Mouse (Mus musculus) c-Kit-negative CD71-positive TER-119-positive erythroid progenitor cells, embryonic 14.5 days (primary cell): Measurements from ENCODE around the gene Klhl29.

Experiments used
- DNase-seq: peaks from one replicate; pipeline ENCODE4 v3.0.0-alpha.2; 2013; ENCODE audit warnings: low read depth, low spot score

The Klhl29 gene

DNA sequence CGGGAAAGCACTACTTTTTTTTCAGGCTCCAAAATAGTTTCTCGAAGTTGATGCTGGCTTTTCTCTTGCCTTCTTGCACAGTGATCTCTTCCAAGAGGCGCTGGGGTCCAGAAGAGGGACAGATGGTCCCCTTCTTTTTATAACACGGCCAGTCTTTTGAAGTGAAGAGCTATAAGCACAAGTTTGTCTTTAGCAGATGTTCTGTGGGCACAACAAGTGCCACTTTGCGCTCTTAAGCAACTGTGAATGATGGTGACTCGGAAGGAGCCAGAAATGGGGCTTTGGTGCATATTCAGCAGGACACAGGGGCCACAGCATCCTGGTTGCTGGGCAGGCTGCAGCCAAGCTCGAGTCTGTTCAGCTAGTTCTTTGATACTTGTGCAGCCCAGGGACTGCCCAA, 249.6 kb downstream of the Klhl29 start:
- DNase-seq = no peak

DNA sequence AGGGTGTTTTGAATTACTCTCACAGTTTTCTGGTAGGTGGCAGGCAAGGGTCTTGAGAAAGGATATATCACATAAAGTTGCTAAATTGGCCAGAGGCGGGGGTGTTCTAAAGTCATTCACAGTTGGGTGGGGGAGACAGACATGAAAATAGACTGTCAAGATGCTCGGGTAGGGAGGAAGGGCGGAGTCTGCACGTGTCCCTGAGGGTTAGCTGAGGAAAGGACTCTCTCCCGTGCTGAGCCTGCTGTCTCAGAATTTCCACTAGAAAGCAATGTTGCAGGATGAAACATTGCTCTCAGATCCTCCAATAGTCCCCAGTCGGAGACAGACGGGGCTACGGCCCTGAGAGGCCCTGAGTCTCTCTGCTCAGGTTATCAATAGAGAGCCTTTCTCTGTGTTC, 252.5 kb downstream of the Klhl29 start:
- no peak for DNase-seq

DNA sequence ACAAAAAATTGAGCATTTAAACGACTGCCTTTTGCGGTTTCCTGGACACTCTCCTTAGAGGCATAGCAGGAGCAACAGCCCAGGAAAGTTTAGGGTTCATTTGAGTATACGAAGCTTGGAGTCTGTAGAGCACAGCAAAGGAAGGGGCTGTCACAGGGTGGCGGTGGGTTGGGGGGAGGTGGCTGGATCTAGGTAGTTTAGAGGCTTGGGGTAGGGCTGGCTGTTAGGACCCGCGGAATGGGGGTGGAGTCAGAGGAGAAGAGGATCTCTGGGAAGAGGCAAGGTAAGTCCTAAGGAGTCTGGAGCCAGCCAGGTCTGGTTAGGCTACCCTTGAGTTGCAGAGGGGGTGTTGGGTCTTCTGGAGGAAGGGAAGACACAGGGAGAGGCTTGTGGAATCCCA, 255.2 kb downstream of the Klhl29 start:
- no peak for DNase-seq

DNA sequence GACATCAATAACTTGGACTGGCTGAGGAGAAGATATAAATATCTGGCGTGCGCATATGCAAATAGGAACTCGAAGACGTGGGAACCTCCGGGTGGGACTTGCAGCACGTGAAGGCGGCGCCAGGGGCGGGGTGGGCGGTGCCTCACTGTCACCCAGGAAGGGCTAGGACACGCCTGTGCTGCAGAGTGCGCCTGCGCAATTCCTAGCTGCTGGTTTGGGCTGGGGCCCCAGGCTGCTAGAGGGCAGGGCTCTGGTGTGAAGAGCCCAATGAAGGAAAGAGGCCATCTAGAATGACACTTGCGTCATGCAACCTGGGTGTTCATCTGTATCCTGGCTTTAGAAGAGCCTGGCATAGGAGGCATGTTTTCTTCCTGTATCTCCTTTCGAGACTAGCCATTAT, 255.8 kb downstream of the Klhl29 start:
- DNase-seq = no peak

DNA sequence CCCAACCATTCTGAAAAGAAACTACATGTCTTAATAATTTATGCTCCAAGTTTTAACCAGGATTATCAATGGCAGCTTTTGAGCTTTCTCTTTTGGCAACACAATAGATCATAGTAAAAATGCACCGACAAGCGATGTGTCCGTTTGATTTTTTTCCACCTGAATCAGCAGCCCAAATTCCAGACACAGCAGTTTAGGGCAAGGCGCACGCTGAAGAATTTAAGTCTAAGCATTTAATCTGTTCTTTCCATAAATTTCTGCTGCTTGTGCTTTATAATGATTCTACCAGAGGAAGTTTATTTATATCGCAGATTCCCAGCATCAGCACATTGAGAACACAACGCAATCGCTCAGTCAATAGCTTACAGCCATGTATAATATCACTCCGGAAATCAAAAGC, 256.2 kb downstream of the Klhl29 start:
- DNase-seq = no peak

DNA sequence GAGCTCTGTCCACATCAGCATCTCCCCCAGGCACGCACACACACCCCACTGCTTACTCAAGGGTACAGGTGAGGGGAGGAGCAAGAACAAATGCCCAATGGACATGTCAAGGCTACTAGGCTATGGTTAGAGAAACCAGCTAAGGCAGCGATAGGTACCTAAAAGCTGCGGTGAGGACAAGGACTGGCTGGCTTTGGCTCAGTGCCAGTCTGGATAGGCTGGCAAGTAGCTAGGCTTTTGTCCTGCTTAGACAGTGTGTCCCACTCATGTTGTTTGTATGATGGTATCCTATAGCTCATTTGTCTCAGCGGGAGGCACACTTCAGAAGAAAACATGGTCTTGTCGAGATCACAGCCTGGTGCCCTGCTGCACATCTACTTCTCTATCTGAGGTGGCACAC, 258.9 kb downstream of the Klhl29 start:
- no peak for DNase-seq

DNA sequence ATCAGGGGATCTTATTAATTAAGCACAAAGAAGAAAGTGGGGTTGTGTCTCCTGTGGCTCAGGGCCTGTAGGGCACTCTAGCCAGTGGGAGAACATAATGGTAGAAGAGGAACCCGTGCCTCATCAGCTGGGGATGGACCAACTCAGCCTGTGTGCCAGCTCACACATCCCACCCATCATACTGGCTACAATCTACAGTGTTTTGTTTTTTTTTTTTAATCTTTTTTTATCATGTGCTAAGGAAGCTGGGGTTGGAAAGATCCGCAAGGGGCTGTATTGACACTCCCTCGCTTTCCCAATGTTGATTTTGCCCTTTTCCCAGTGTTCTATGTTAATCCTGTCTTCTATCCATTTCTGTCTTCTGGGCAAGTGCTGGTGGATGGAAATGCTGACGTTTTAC, 260.9 kb downstream of the Klhl29 start:
- DNase-seq = no peak

DNA sequence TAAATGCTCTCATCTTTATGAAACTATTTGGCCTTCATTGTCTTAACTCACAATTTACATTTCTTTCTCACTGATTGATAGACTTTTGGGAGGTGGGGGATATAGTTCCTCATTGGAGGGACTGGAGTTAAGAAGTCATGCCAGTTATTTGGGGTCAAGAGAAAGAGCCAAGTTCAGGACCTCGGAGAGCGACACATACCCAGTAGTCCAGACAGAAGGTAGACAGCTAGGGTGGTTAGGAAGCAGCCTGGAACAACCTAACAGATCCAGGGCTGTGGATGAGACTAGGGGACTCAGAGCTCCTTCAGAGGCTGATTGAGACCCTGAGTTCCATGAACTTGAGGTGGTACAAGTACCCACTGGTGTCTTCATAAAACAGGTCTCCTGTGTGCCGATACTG, 264.1 kb downstream of the Klhl29 start:
- DNase-seq = no peak

DNA sequence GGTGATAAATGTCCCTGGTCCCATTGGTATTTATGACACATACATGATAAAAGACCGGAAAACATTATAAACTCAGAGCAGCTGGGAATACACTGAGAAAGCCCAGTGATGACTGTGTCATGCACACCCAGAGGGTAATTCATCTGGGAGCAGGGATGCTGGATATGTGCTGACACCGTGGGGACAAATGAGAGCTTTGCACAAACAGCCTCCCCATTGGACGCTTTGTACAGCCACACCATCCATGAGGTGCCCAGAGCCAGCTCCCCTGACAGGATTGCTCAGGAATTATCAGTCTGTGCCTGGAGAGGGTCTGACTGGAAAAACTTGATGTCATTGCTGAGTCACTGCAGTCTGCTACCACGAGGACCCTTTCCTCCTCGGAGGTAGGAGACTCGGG, 266.9 kb downstream of the Klhl29 start:
- no peak for DNase-seq

DNA sequence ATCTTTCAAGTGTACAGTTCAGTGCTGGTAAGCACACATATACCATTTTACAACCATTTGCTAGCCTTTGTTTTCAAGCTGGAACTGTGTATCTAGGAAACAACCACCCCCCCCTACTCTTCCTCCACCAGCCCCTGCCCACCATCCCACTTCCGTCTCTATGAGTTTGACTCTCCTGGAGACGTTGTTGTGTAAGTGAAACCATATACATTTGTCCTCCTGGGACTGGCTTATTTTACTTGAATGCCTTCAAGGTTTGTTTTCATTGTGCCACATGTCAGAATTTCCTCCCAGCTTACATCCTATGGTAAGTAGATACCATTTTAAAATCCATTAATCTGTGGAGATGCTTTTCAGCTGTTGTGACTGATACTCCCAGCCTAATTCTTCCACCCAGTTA, 267.7 kb downstream of the Klhl29 start:
- no peak for DNase-seq

DNA sequence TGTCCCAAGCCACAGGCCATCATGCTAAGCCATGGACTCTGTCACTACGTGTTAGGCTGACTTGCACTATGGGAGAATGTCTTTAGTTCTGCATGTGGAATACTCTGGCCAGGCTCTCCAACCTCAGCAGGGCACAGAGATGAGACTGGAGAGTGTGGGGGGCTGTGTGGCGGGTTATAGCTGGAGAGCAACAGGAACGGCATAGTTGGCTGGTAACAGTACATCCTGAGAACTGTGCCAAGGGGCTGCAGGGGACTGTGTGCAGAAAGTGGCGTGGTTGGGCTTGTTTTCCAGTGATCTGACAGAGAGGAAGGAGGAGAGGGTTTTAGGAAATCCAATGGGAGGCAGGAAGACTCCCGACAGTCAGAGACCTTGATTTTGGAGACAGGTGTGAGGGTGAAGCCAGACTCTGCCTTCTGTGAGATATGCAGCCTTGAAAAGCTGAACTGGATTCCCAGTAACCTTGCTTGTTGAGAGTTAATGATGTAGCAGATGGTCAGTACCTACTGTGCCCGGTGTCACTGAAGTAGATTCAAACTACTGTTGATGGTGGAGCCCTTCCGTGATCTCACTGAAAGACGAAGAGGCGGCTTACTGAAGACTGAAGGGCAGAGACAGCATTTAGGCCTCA, 270.9 kb downstream of the Klhl29 start:
- DNase-seq = no peak

DNA sequence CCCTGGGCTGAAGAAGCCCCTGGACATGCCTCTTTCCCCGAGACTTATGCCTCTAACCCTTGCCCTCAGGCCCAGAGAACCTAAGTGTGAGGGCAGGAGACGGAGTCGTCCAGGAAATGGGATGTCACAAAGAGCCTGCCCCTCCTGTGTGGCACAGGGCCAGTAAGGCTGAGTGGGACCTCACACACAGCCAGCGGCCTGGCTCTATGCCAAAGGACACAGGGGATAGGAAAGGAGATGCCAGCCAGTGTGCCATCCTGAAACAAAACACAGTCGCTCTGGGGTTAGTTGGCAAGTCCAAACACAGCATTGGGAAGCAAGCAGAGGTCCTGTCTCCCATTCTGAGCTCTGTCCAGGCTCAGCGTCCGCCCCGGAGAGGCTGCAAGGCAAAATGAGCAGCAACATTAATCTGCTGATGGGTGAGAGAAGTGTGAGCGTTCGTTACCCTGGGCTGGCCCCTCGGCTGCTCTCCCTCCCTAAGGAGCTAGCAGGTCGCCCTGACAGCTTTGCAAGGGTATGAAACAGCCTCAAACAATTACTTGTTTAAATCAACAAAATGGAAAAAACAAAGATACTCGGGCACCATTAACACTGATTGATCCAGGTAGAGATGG, 274.0 kb downstream of the Klhl29 start:
- DNase-seq = no peak

DNA sequence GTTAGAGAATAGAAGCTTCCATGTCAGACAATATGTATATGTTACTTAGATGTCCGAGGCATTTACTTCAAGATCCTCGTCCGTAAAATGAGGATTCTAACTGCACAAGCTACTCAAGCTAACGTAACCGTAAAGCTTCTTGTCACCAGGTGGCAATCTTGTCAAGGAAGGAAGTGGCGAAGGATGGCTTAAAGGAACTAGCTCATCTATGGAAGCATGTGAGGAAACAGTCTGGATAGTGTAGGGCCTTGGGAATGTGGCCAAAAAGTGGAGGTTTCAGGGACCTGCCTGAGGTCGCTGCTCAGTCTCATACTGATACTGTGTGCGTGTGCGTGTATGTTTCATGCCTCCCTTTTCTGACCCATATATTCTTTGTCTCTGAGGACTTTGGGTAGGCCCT, 275.9 kb downstream of the Klhl29 start:
- DNase-seq = no peak

DNA sequence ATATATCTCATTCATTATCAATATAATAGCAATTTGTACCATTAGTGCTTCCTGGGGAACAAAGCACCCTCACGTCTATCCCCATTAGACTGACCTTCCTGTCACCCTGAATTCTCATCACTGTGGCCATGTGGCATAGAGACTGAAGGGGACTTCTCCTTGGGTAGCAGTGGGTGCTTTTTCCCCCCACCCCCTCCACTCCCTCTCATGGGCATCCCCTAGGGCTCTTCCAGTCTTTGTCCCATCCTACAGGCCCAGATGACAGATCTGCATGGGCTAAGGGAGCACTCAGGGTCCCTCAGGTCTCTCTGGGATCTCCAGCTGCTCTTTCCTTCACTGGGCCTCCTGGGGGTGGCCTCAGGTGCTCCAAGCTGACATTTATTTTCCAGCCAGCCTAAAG, 286.8 kb downstream of the Klhl29 start:
- DNase-seq = no peak

DNA sequence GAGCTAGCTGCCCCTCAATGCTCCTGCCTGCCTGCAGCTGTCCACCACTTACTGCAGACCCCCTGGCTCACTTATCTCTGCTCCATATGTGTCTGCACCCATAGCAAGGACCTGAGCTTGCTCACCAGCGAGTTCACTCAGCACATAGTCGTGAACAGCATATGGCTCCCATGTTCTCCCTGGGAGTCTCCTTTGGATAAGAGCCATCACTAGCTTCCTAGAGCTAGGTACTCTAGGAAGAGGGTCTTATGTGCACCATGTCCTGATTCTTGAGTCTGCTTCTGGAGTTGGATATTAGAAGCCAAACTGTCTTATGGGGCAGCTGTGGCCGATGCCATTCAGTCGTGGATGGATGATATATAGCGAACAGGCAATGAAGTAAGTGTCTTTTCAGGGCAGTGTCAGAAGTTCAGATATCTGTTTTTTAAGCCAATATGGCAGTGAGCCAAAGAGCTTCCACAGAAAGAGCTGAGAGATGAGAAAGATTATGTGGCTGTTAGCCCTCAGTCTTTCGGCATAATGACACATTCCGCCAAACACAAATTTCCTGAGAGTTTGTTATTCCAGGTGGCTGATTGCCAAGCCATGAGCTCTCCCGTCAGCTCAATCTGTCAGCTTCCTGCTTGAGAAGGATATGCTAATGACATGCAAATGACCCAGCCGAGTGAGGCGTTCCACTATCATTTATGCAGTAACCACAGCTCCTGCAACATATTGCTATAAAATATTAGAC, 287.5 kb downstream of the Klhl29 start:
- no peak for DNase-seq

DNA sequence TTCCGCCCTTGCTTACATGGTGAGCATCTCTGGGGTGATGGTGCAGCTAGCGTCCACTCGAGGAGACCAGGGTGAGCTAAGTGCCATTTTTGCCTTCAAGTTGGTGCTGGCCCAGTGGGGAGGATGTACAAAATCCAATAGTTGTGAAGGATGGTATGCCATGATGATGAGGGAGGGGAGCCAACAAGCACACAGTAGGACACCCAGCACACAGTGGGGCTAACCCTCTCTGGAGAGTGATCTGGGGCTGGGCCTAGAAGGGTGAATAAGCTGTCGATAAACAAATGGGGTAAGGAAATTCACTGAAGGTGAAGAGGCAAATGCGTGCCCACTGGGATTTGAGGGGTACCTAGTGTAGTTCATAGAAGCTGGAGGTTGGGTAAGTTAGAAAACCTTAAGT, 290.8 kb downstream of the Klhl29 start:
- DNase-seq = no peak

DNA sequence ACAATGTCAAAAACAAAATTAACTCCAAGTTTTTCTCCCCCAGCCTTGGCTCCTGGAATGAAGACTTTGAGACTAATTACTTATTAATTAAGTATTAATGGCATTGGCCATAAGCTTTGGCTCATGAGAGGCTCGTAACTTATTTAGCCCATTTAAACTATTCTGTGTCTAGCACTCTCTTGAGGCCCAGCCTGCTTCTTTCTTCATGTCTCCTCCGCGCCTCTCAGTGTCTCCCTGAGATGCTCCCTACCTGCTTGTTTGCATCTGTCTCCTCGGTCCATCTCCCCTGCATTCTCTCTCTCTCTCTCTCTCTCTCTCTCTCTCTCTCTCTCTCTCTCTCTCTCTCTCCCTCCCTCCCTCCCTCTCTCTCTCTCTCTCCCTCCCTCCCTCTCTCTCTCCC, 294.0 kb downstream of the Klhl29 start:
- DNase-seq = no peak

DNA sequence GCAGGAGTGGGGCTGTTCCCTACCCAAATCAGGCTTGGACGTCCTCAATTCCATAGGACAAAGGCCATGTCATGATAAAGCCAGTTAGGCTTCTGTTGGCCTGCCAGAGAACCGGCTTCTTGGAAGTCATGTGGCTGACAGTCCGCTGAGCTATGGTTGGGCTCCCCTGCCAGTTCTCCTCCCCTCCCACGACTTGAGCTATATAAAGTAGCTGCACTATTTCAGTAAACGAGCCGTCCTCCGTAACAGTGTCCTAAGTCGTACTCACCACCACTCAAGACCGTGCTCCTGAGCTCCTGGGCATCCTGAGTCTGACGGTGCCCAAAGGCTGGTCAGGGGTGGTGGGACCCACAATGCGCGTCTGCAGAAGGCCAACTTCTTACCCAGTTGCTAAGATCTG, 302.3 kb downstream of the Klhl29 start:
- no peak for DNase-seq

DNA sequence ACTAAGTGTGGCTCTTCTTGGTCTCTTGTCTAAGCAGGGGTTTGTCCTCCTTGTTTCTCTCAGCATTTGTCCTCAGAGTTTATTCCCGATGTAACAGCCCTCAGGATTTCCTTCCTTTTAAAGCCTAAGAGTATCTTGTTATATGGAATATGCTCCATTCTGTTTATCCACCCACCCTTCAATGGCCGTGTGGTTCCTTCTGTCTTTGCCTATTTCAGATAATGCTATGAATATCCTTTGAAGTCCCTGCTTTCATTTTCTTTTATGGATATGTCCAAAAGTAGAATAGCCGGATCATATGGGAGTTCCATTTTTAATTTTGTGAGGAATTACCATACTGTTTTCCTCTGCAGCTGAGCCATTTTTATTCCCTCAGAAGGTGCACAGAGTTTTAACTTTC, 305.4 kb downstream of the Klhl29 start:
- no peak for DNase-seq

DNA sequence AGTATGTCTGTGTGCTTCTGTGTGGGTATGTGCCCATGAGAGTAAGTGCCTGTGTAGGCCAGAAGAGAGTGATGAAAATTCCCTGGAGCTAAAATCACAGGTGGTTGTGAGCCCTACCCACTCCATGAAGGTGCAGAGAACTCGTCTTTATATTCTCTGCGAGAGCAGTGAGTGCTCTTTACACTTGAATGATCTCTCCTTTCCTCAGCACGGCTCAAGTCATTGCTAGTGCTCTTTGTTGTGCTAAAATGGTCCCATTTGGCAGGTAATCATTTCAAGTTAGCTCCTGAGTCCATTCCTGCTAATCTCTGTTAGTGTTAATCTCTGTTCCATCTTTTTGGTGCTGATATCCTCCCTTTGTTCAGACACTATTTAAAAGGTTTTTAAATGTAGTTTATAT, 307.9 kb downstream of the Klhl29 start:
- DNase-seq = no peak

DNA sequence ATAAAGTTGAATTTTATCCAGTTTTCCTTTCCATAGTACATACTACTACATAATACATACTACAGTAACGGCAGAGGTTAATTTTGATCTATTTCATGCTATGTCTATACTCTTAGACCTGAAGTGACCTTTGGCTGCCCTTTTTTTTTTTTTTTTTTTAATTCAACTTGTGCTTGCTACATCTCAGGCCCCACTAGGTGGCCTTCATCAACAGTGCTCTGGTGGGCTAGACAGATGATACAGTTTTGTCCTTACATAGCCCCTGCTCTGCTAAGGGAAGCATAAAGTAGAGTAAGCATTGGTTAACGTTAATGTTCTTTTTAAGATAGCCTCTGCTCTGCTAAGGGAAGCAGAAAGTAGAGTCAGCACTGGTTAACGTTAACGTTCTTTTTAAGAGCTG, 327.4 kb downstream of the Klhl29 start:
- no peak for DNase-seq

DNA sequence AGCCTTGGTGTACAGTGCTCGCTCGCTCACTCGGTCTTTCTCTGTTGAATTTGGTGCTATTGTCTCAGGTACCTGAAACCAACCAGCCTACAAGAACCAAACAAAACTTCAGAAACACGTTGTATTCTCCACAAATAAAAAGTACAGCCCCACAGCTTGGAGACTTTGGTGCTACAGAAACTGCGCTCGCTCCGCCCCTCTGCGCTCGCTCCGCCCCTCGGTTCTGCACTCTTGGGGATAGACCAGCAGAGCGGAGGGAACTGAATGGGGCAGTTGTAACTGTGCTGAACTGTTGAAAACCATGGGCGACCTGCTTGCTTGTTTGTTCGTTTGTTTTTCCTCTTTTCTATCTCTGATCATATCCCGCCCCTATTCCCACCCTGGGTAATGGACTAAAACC, 331.3 kb downstream of the Klhl29 start:
- DNase-seq = no peak

DNA sequence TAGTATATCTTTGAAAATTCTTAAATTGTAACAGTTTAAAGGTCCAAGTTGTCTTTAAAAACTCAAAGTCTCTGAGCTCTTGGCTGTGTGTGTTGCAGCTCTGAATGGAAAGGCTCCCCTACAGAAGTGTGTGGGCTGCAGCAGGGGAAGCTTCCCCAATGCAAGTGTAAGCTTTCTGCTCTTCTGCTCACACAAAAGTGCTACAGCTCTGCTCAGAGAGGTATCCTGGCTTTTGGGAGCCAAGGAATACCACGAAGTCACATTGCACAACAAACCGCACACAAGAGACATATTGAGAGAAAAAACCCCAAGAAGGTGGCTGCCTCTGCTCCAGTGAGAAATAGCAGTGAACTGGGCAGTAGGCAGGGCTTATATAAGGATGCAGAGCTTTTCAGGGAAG, 337.5 kb downstream of the Klhl29 start:
- DNase-seq = no peak
